Mouse (Mus musculus) bone marrow macrophage, adult 2 months (primary cell): ENCODE data around the gene Eml3.

Experiments
- CTCF ChIP-seq: IDR thresholded peaks from 2 replicates; pipeline ENCODE4 v1.5.1; 2012; ENCODE audit warnings: low read depth, mild to moderate bottlenecking, low read length, moderate library complexity
- POLR2A ChIP-seq: IDR thresholded peaks from 2 replicates; pipeline ENCODE4 v1.6.1; 2012; ENCODE audit warnings: mild to moderate bottlenecking, low read depth, low read length, borderline replicate concordance

DNA sequence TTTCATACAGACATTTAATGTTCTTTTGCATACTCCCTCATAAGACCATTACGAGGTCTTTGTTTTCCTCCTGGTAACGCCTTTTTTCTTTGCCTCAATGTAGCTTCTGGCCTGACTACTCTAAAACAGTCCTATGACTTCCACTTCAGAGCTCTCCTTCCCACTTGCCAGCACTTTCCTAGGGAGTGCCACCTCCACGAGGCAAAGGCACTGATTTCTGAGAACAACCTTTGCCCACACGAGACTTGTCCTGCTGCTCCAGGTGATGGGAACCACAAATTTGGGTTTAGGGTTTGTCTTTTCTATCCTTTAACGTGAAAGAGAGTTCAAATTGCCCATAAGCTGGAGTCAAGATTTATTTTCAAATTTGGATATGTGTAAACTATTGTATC, 36.8 kb downstream of the Eml3 start:
- TF ChIP-seq CTCF (no peak), POLR2A (no peak)
